Mouse (Mus musculus) liver, adult 2 months (tissue): ENCODE results near the gene Dok1. TPM values are rescaled to one million over a fixed set of nuclear protein-coding genes. Genes with fewer than 3 reads are reported as not detected.
A peak's percentile ranks its signal among the peaks of the same experiment; 100 is the strongest.

ENCODE experiments used
- DNase-seq: peaks from one replicate; pipeline ENCODE4 v3.0.0-alpha.2; 2011; ENCODE audit warnings: low read depth, low spot score; ENCODE audit errors: extremely low read depth
- H3K27ac ChIP-seq: fragments of 200-500 bp; replicated peaks from 2 replicates; pipeline ENCODE4 v1.5.1; 2012; ENCODE audit warnings: low read depth, mild to moderate bottlenecking, control low read depth, inconsistent platforms, low read length; ENCODE audit not compliant: insufficient read depth
- H3K27me3 ChIP-seq: fragments of 200-500 bp; 2 replicates; pipeline ENCODE4 v1.6.1; 2012; ENCODE audit warnings: mild to moderate bottlenecking, moderate library complexity, low read length, inconsistent platforms; ENCODE audit not compliant: control insufficient read depth, insufficient read depth
- H3K36me3 ChIP-seq: fragments of 200-500 bp; 2 replicates; pipeline ENCODE4 v1.6.1; 2012; ENCODE audit warnings: low read length, inconsistent platforms; ENCODE audit not compliant: control insufficient read depth, insufficient read depth
- H3K4me1 ChIP-seq: fragments of 200-500 bp; 2 replicates; pipeline ENCODE4 v1.6.1; 2011; ENCODE audit warnings: low read length; ENCODE audit not compliant: control insufficient read depth, insufficient read depth
- H3K4me3 ChIP-seq: fragments of 200-500 bp; 2 replicates; pipeline ENCODE4 v1.5.1; 2011; ENCODE audit warnings: low read depth, mild to moderate bottlenecking, control low read depth, low read length, moderate library complexity; ENCODE audit not compliant: insufficient read depth
- H3K79me2 ChIP-seq: fragments of 200-500 bp; 2 replicates; pipeline ENCODE4 v1.6.1; 2012; ENCODE audit warnings: inconsistent platforms, mild to moderate bottlenecking, low read length, moderate library complexity; ENCODE audit not compliant: control insufficient read depth, insufficient read depth
- H3K9ac ChIP-seq: fragments of 200-500 bp; 2 replicates; pipeline ENCODE4 v1.6.1; 2012; ENCODE audit warnings: low read depth, mild to moderate bottlenecking, control low read depth, inconsistent platforms, low read length
- CTCF ChIP-seq: fragments of 200-500 bp; IDR thresholded peaks from 2 replicates; pipeline ENCODE4 v1.5.1; 2011; ENCODE audit warnings: low read depth, low read length, control low read depth
- POLR2A ChIP-seq: fragments of 200-500 bp; IDR thresholded peaks from 2 replicates; pipeline ENCODE4 v1.6.1; 2011; ENCODE audit warnings: low read length, control low read depth; ENCODE audit not compliant: insufficient read depth; ENCODE audit errors: extremely low read depth
- WGBS: fragments of 180-500 bp; shearing (Covaris S2); methylation state at CpG from one replicate; pipeline ENCODE4 v1.1.7; 2018; 5-methylcytosine and 5-hydroxymethylcytosine counted together
- polyA plus RNA-seq: library from polyadenylated mRNA; depleted of rRNA; stranded (reverse); fragments of >200 nt; gene quantifications from 2 replicates; pipeline ENCODE4 v1.2.3, GENCODE M21; 2012
- total RNA-seq: library from RNA; depleted of rRNA; stranded (reverse); fragments of >200 nt; gene quantifications from 2 replicates; pipeline ENCODE4 v1.2.3, GENCODE M21; 2014

Gene Dok1
- total and polyA plus RNA-seq, 2 experiments = 1.2 to 1.4 TPM

- WGBS = 52% methylated on average over 7 of the region's 7 CpGs
- H3K79me2 ChIP-seq = no peaks in the 10 kb centered on the region
- no peak overlapping the region for H3K4me3 ChIP-seq
- peak overlapping the region; percentile 28; the same call in 1 of the 2 replicates for H3K9ac ChIP-seq
- H3K27ac ChIP-seq = peak overlapping the region; percentile 47
- no peaks in the 10 kb centered on the region for H3K36me3 ChIP-seq
- H3K4me1 ChIP-seq = peaks cover 2% of the 10 kb centered on the region; the same call in 1 of the 2 replicates
- TF ChIP-seq POLR2A (no peak), CTCF (no peak)
- no peaks in the 10 kb centered on the region for H3K27me3 ChIP-seq
- peak; percentile 19 for DNase-seq
These were observed 23.3 kb downstream of the Dok1 start for GRCm38 (mm10) chr6:83010010-83010409.

DNA sequence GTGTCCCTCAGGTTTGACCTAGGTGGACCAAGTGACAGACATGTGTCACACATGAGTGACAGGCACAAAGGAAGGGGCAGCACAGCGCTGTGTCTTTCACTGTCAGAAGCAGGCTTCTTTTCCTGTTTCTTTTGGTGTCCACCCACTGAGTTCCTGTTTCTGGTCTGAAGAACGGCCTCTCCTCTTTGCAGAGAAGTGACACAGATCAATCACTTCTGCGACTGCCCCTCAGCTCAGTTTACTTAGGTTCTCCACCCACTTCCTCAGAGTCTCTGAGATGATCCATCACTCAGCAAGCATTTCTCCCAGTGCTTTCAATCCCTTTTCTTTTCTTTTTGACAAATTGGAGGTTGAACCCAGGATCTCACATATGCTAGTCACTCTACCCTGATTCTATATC lies 24.6 kb downstream of the Dok1 start:
- H3K4me1 ChIP-seq = peaks cover 2% of the 10 kb centered on the region

GRCm38 (mm10) chr6:83006114-83006513 lies 27.2 kb downstream of the Dok1 start:
- Histone ChIP-seq H3K27ac (no peak overlapping the region), H3K79me2 (no peaks in the 10 kb centered on the region), H3K27me3 (no peaks in the 10 kb centered on the region), H3K9ac (no peak overlapping the region), H3K4me3 (no peak overlapping the region), H3K36me3 (no peaks in the 10 kb centered on the region), H3K4me1 (peaks cover 2% of the 10 kb centered on the region)
- DNase-seq = no peak
- WGBS = 88% methylated on average over 6 of the region's 6 CpGs
- TF ChIP-seq POLR2A (no peak), CTCF (no peak)

More for the DNA sequence above, 24.6 kb downstream of the Dok1 start:
- WGBS = 63% methylated on average over 3 of the region's 3 CpGs
- DNase-seq = peak; percentile 29
- no peak for TF ChIP-seq POLR2A
- TF ChIP-seq CTCF = no peak
- Histone ChIP-seq H3K79me2 (no peaks in the 10 kb centered on the region), H3K27ac (peak overlapping the region; percentile 73; the same call in 1 of the 2 replicates), H3K9ac (no peak overlapping the region), H3K4me3 (no peak overlapping the region), H3K27me3 (no peaks in the 10 kb centered on the region), H3K36me3 (no peaks in the 10 kb centered on the region)

DNA sequence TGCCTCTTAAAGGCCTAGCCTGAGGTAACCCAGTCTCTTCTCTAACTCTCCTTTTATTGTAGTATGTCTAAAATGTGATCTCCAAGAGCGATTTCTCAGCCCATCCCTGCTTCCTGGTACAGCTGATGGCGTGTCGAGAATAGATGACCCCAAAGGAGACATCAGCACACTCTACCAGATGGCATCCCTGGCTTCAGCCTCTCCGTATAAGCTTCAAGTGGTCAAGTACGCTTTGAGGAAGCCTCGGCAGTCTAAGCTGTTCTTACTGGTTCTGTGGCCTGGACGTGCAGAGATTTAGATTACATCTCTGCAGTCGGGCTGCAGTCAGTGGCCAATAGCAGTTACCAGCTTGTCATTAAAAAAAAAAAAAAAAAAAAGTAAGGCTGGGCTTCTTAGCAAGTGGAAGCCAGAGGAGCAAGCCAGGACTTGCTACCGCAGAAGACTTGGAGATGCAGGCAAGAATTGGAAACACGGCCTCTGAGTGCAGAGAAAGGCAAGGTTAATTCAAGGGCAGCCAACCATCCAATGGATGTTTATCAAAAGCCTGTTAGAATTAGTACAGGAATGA lies 27.7 kb downstream of the Dok1 start:
- no peak for DNase-seq

GRCm38 (mm10) chr6:83004872-83005271 lies 28.4 kb downstream of the Dok1 start:
- no peaks in the 10 kb centered on the region for H3K27me3 ChIP-seq
- 61% methylated on average over 7 of the region's 7 CpGs for WGBS
- no peaks in the 10 kb centered on the region for H3K79me2 ChIP-seq
- peaks cover 2% of the 10 kb centered on the region for H3K4me1 ChIP-seq
- DNase-seq = peak; percentile 53
- no peaks in the 10 kb centered on the region for H3K36me3 ChIP-seq
- H3K9ac ChIP-seq = no peak overlapping the region
- TF ChIP-seq CTCF (no peak), POLR2A (no peak)
- peak overlapping the region; percentile 39 for H3K27ac ChIP-seq
- H3K4me3 ChIP-seq = no peak overlapping the region

More for the DNA sequence above, 27.7 kb downstream of the Dok1 start:
- Histone ChIP-seq H3K79me2 (no peaks in the 10 kb centered on the region), H3K36me3 (no peaks in the 10 kb centered on the region), H3K4me3 (no peak overlapping the region), H3K9ac (no peak overlapping the region), H3K27me3 (no peaks in the 10 kb centered on the region), H3K27ac (peak overlapping the region; percentile 39; the same call in 1 of the 2 replicates), H3K4me1 (peaks cover 2% of the 10 kb centered on the region)
- TF ChIP-seq CTCF = no peak
- TF ChIP-seq POLR2A = no peak
- WGBS = 90% methylated on average over 10 of the region's 10 CpGs

GRCm38 (mm10) chr6:83004309-83004708 lies 29.0 kb downstream of the Dok1 start:
- no peaks in the 10 kb centered on the region for H3K27me3 ChIP-seq
- WGBS = 76% methylated on average over 2 of the region's 2 CpGs
- TF ChIP-seq CTCF (no peak), POLR2A (no peak)
- H3K36me3 ChIP-seq = no peaks in the 10 kb centered on the region
- no peaks in the 10 kb centered on the region for H3K79me2 ChIP-seq
- DNase-seq = no peak
- H3K9ac ChIP-seq = no peak overlapping the region
- H3K27ac ChIP-seq = peak overlapping the region; percentile 22; the same call in 1 of the 2 replicates
- H3K4me3 ChIP-seq = no peak overlapping the region
- H3K4me1 ChIP-seq = peaks cover 2% of the 10 kb centered on the region
